Mouse (Mus musculus) cerebellum, adult 9-11 months (tissue): ENCODE results near the gene Fbxw7.

Source experiments
- DNase-seq: peaks from one replicate; pipeline ENCODE4 v3.0.0; 2022

Fbxw7 gene

DNA sequence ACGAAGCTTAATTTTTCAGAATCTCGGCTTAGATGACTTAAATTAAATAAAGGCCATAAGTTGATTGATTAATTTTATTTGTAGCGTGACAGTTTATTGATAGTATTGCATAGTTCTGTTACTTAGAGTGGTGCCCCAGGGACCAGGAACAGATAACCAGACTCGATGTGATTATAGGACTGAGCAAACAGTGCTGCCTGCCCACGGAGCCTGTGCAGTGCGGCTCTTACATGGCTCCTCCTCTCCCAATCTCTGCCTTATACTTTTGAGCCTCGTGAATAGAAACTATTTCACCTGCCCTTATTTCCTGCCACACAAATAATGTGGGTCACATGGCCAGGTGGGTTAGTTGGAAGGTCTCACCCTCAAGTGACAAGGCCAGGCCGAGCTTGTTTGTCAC lies 82.9 kb downstream of the Fbxw7 start:
- no peak for DNase-seq

DNA sequence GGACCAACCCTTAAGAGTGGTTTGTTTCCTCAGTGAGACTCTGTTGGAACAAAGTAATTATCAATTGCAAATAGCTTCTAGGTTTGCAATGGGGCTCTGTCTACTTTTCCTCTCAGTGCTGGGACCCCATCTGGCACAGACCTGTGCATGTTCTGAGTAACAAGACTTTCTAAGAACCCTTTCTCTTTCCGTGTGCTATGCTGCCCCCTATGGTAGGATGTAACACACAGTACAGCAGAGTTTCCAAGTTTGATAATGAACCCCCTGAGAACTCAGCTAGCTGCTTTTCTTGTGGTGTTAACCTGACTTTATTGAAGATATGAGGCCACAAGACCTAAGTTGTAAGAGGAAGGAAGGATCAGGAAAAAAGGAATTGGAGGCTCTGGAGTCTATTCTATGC lies 91.5 kb downstream of the Fbxw7 start:
- no peak for DNase-seq

DNA sequence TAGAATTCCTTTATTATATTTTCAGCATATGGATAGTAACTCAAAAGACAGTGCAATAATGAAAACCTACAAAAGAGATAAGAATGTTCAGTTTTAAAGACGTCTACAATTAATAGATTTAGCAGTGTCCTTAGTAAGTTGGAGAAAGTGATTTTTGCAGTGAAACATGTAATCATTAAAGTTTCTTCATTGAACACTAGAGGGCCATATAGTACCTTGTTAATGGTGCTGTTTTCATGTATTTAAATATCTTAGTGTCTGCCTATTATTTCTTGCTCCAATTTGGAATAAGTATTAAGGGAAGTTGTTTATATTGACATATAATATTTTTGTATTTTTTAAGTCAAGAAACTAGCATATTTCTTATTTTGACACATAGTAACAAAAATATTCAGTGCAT lies 99.2 kb downstream of the Fbxw7 start:
- no peak for DNase-seq

GRCm38 (mm10) chr3:84917903-84918679 lies 103.0 kb downstream of the Fbxw7 start:
- DNase-seq, result no peak

- peak; percentile 25 for DNase-seq
Observed at GRCm38 (mm10) chr3:84921704-84922420, 106.8 kb downstream of the Fbxw7 start.

DNA sequence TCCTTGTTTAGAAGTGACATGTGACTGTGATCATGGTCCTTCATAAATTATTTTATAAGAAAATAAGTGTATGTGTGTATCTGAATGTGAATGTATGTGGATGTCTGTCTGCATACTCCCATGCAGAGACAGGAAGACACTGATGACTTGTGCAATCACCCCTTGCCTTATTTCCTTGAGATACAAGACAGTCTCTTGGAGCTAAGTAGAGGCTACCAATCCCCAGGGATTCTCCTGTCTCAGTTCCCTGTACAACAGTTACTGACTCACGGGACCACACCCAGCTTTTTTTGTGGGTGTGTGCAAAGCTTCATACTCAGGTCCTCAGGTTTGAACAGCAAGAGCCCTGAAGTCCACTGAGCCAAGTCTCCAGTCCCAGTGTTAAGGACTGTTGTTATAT lies 108.2 kb downstream of the Fbxw7 start:
- no peak for DNase-seq

- DNase-seq, result no peak
Observed at GRCm38 (mm10) chr3:84923670-84924069, 108.6 kb downstream of the Fbxw7 start.

DNA sequence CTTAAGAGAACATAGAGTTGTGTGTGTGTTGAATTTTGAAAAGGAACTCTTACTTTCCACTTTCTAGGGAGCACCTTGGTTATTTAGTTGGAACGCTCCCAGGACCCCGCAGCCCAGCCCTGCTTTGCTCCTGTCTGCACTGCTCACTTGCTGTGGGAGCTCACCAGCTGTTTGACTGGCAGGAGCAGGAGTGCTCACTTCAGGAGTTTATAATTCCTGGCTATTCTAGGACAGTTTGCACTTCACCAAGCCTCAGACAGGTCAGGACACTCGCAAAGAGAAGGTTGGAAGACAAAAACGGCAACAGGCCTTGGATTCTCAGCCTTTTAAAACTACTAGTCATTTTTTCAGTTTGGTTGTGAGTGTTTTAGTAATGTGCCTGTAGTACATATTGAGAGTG lies 110.2 kb downstream of the Fbxw7 start:
- no peak for DNase-seq

- DNase-seq, result no peak
Observed at GRCm38 (mm10) chr3:84926140-84926539, 111.1 kb downstream of the Fbxw7 start.

GRCm38 (mm10) chr3:84927168-84927794 lies 112.2 kb downstream of the Fbxw7 start:
- no peak for DNase-seq

- DNase-seq, result no peak
Observed at GRCm38 (mm10) chr3:84927901-84928300, 112.8 kb downstream of the Fbxw7 start.

- no peak for DNase-seq
Observed at GRCm38 (mm10) chr3:84929171-84929570, 114.1 kb downstream of the Fbxw7 start.

DNA sequence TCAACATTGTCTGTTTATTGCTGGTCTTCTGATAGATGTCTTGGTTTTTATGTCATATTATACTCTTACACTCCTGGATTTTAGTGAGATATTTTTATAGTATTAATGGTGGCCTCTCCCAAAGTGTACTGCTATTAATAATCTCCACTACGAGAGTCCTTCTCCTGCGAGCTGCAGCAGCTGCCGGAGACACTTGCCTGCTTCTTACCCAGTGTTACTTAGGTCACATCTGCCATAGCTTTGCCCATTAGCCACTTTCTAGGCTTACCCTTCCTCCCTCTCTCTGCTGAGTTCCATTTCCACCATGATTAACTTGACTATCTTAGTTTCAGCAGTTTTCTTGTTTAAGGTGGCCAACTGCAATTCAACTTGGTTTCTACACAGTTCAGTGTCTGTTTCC lies 115.6 kb downstream of the Fbxw7 start:
- no peak for DNase-seq

DNA sequence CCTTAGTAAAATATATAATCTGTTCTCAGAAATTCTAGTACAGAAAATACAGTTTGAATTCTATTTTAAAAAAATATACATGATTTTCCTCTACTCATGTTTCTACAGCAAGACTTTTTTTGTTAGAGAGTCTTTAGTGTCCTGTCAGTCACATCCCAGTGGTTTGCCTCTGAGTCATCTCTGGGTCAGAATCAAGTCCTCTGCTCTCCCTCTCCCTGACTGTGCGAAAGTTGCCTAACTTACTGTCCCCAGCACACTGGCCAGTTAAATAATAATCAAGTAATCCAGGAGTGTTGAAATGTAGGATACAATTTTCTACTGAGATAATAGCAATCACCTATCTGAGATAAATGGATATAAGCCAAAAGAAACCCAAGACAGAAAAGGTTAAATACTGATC lies 120.7 kb downstream of the Fbxw7 start:
- DNase-seq, result no peak

GRCm38 (mm10) chr3:84936252-84936651 lies 121.2 kb downstream of the Fbxw7 start:
- no peak for DNase-seq

DNA sequence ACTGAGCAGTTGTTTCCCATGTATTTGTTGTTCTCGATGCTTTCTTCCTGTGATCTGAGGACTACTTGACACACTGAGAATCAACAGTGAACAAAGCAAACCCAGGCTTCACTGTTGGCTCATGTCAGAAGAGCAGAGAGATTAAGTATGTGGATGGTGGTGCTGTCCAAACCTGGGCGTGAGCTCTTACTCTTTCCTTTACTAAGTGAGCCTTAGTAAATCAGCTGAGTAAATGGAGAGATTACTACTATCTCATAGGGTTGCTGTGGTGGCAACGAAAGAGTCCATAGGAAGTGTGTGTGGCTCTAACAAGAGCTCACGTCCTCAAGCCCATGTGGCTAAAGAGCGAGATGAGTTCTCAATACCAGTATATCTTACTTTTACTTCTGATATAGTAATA lies 121.9 kb downstream of the Fbxw7 start:
- no peak for DNase-seq

GRCm38 (mm10) chr3:84937360-84938355 lies 122.6 kb downstream of the Fbxw7 start:
- no peak for DNase-seq

GRCm38 (mm10) chr3:84944933-84945332 lies 129.9 kb downstream of the Fbxw7 start:
- no peak for DNase-seq

GRCm38 (mm10) chr3:84946381-84946780 lies 131.3 kb downstream of the Fbxw7 start:
- no peak for DNase-seq

GRCm38 (mm10) chr3:84949387-84949786 lies 134.3 kb downstream of the Fbxw7 start:
- no peak for DNase-seq

DNA sequence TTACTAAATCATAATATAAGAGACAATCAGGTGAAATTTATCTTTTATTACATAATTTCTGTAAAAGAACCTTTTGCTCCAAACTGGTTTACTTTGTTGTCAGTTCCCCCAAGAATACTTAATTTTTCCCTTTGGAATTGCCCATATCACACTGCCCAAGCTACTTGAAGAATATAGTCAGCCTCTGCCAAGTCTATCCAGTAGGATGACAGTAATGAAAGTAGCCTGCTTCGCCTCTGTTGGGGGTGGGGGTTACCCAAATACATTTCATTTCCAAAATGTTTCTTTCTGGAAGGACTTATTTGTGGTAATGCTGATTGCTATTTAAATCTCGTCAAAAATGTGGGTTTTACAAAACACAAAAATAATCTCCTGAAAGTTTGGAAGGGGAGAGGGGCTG lies 136.6 kb downstream of the Fbxw7 start:
- DNase-seq, result no peak

DNA sequence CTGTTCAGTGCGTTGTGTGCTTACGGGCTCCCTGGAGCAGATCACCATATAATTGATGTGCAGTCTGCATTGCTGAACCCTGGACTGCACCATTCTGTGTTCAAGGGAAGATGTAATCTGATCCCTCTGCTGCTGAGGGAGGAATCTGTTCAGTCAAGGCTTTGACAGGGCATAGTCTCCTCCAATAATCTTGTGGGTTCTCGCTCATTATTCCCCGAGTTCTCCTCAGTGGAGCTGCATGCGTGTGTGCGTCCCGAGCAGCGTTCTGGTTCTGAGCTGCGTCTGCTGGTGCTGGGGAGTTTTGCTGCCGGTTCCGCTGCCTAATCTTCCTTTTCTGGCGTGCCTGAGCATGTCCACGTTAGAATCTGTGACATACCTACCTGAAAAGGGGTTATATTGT lies 137.1 kb downstream of the Fbxw7 start:
- peak; percentile 90 for DNase-seq
